Mouse (Mus musculus) testis, adult 2 months (tissue): Measurements from ENCODE around the gene Tekt1.

ENCODE experiments used
- CTCF ChIP-seq: fragments of 200-500 bp; IDR thresholded peaks from 2 replicates; pipeline ENCODE4 v1.5.1; 2012; ENCODE audit warnings: low read depth, mild to moderate bottlenecking, inconsistent platforms, low read length, moderate library complexity; ENCODE audit not compliant: control insufficient read depth, insufficient read depth, insufficient replicate concordance
- POLR2A ChIP-seq: fragments of 200-500 bp; IDR thresholded peaks from 2 replicates; pipeline ENCODE4 v1.6.1; 2012; ENCODE audit warnings: low read depth, mild to moderate bottlenecking, inconsistent platforms, low read length, moderate library complexity; ENCODE audit not compliant: control insufficient read depth

- TF ChIP-seq CTCF (no peak), POLR2A (no peak)
Observed at GRCm38 (mm10) chr11:72411945-72412344, 49.7 kb upstream of the Tekt1 start.
